Mouse (Mus musculus): ENCODE measurements around the gene Mlph.

- TF ChIP-seq NANOG (IDR thresholded peaks at IDR 0.05; ENCODE audit: borderline replicate concordance, low read length): no peak
- no peak for TF ChIP-seq CTCF (conservative IDR thresholded peaks at IDR 0.05; ENCODE audit: low read length)
- no peak for TF ChIP-seq POU5F1 (IDR thresholded peaks at IDR 0.05; ENCODE audit: borderline replicate concordance, low read length)
These were observed 38.9 kb upstream of the Mlph start for GRCm38 (mm10) chr1:90875961-90876360.

Data from E14TG2a.4 (cell line).